Mouse (Mus musculus): ENCODE data around the gene Peli3. TPM values are rescaled to one million over a fixed set of nuclear protein-coding genes. Genes with fewer than 3 reads are reported as not detected.
A peak's percentile ranks its signal among the peaks of the same experiment; 100 is the strongest.
"Not testable (repeated sequence)": the region's sequence is repeated elsewhere in the genome, so short reads cannot be mapped to it uniquely, and the experiment has no call there.

Peli3 gene
- polyA plus RNA-seq, 1 experiment, result 0.77 TPM

DNA sequence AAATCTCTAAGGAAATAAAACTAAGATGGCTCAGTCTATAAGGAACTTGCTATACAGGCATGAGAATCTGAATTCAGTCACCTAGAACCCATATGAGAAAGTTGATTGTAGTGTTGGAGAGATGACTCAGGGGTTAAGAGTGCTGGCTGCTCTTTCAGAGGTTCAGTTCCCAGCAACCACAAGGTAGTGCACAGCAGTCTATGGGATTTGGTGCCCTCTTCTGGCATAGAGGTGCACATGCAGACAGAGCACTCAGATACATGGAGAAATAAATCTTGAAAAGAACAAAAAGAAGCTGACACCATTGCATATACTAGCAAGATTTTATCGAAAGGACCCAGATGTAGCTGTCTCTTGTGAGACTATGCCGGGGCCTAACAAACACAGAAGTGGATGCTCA lies 25.3 kb upstream of the Peli3 start:
- H3K36me3 ChIP-seq (ENCODE audit: control insufficient read depth, insufficient read depth, low read length), result no peaks in the 10 kb centered on the region; the same call in 1 of the 2 replicates
- H3K27ac ChIP-seq (ENCODE audit: control insufficient read depth, insufficient read depth, low read depth, low read length), result no peak overlapping the region
- no peaks in the 10 kb centered on the region for H3K4me1 ChIP-seq (ENCODE audit: control insufficient read depth, insufficient read depth, low read length)
- H3K27me3 ChIP-seq (ENCODE audit: control insufficient read depth, insufficient read depth, low read length), result no peaks in the 10 kb centered on the region
- TF ChIP-seq CTCF (IDR thresholded peaks at IDR 0.05; ENCODE audit: control insufficient read depth, insufficient read depth, insufficient replicate concordance, low read depth, low read length), result no peak
- no peak for TF ChIP-seq POLR2A (IDR thresholded peaks at IDR 0.05; ENCODE audit: control insufficient read depth, low read depth, low read length)
- no peak overlapping the region for H3K4me3 ChIP-seq (ENCODE audit: control insufficient read depth, low read depth, low read length)

DNA sequence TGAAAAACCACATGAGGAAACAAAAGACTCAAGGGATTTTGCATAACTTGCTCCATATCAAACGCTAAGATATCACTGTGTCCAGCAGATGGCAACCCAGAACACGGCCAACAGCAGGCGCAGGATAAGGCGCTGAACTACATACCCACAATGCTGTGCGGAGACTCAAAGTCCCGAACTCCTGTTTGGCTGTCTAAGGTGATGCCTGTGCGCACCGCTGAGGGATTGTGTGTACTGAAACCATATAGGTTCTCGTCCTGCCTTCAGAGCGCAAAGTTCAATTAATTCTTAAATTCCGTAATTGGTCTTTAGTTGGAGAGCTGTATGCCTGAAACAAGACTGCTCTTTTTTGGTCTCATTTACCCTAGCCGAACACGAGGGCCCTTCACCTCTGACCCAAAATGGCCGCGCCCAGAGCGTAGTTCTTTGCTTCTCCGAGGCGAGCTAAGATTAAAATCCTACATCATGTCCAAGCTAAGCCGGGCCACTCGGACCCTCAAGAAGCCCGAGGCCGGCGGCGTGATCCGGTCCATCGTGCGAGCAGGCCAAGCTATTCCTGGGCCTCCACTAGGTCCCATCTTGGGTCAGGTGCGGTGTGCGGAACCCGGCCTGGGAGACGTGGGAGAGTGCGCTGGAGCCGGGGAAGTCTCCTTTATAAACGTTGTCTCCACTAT lies 19.1 kb upstream of the Peli3 start, which contains the start of gene Mrpl11:
Gene Mrpl11, plus strand, starts transcription at position 220 of the 674 bp plus-strand sequence.
- Histone ChIP-seq H3K4me1 (ENCODE audit: control insufficient read depth, insufficient read depth, low read length) (no peaks in the 10 kb centered on the region), H3K27ac (ENCODE audit: control insufficient read depth, insufficient read depth, low read depth, low read length) (peak within 1 kb of the TSS; percentile 88), H3K4me3 (ENCODE audit: control insufficient read depth, low read depth, low read length) (peak within 1 kb of the TSS; percentile 96), H3K27me3 (ENCODE audit: control insufficient read depth, insufficient read depth, low read length) (no peaks in the 10 kb centered on the region), H3K36me3 (ENCODE audit: control insufficient read depth, insufficient read depth, low read length) (no peaks in the 10 kb centered on the region; the same call in 1 of the 2 replicates)
- peak; percentile 68; the same call in 1 of the 2 replicates for TF ChIP-seq POLR2A (IDR thresholded peaks at IDR 0.05; ENCODE audit: control insufficient read depth, low read depth, low read length)
- TF ChIP-seq CTCF (IDR thresholded peaks at IDR 0.05; ENCODE audit: control insufficient read depth, insufficient read depth, insufficient replicate concordance, low read depth, low read length), result peak; percentile 61; the same call in 1 of the 2 replicates

DNA sequence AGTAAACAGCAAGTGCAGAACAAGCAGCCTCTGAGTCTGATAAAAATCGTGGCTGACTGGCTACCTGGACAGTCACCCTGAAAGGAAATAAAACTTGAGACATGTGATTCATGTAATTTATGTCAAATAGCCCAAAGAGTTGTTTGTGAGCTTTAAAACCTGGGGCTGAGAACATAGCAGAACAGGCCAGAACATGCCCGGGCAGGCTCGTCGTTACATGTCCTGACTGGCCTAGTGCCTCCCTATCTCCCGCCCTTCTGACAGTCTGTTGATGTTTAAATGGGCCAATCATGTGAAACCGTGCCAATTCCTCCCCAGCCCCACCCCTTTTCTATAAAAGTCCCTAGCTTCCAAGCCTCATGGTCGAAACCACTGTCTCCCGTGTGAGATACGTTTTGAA lies 5.7 kb upstream of the Peli3 start:
- H3K27ac ChIP-seq (ENCODE audit: control insufficient read depth, insufficient read depth, low read depth, low read length); H3K4me1 ChIP-seq (ENCODE audit: control insufficient read depth, insufficient read depth, low read length); H3K27me3 ChIP-seq (ENCODE audit: control insufficient read depth, insufficient read depth, low read length); H3K4me3 ChIP-seq (ENCODE audit: control insufficient read depth, low read depth, low read length); H3K36me3 ChIP-seq (ENCODE audit: control insufficient read depth, insufficient read depth, low read length): not testable (repeated sequence)

DNA sequence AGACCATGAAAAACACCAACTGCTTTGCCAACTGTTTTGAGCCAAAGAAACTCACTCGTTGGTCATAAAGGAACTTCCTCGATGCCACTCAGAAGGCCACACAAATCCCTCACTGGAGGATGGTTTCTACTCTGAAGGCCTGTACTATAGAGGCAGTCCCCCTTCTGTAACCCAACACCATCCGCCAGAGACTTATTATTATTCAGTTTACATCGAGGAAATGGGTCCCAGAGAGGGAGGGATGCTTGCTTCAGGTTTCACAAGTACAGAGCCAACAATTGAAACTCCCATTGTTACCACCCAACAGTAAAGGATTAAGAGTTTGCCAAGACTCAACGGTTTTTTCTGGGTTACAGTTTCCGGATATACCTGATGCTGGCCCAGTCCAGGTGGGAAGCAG lies 2.6 kb upstream of the Peli3 start:
- H3K27ac ChIP-seq (ENCODE audit: control insufficient read depth, insufficient read depth, low read depth, low read length), result no peak overlapping the region
- TF ChIP-seq POLR2A (IDR thresholded peaks at IDR 0.05; ENCODE audit: control insufficient read depth, low read depth, low read length) (no peak), CTCF (IDR thresholded peaks at IDR 0.05; ENCODE audit: control insufficient read depth, insufficient read depth, insufficient replicate concordance, low read depth, low read length) (no peak)
- H3K4me3 ChIP-seq (ENCODE audit: control insufficient read depth, low read depth, low read length), result no peak overlapping the region
- H3K4me1 ChIP-seq (ENCODE audit: control insufficient read depth, insufficient read depth, low read length), result peaks cover 3% of the 10 kb centered on the region
- no peaks in the 10 kb centered on the region for H3K36me3 ChIP-seq (ENCODE audit: control insufficient read depth, insufficient read depth, low read length)
- no peaks in the 10 kb centered on the region for H3K27me3 ChIP-seq (ENCODE audit: control insufficient read depth, insufficient read depth, low read length)

DNA sequence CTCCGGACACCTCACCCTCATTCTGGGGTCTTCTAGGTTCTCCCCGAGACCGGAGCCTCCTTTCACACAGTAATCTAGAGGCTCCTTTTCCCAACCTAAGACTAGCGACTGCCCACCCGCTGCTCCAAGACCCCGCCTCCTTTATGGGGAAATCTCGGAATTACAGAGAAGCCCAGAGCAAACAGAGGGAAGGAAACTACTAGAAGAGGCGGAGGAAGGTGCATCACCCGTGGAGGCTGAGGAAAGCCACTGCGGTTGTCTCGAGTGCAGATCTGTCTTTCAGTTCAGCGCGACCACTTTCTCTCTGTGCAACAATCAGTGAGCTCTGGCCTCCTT lies 294 bp upstream of the Peli3 start:
- peak overlapping the region; percentile 43 for H3K4me3 ChIP-seq (ENCODE audit: control insufficient read depth, low read depth, low read length)
- TF ChIP-seq POLR2A (IDR thresholded peaks at IDR 0.05; ENCODE audit: control insufficient read depth, low read depth, low read length) (no peak), CTCF (IDR thresholded peaks at IDR 0.05; ENCODE audit: control insufficient read depth, insufficient read depth, insufficient replicate concordance, low read depth, low read length) (no peak)
- H3K27ac ChIP-seq (ENCODE audit: control insufficient read depth, insufficient read depth, low read depth, low read length), result no peak overlapping the region
- H3K27me3 ChIP-seq (ENCODE audit: control insufficient read depth, insufficient read depth, low read length), result no peaks in the 10 kb centered on the region
- H3K4me1 ChIP-seq (ENCODE audit: control insufficient read depth, insufficient read depth, low read length), result peaks cover 3% of the 10 kb centered on the region
- no peaks in the 10 kb centered on the region for H3K36me3 ChIP-seq (ENCODE audit: control insufficient read depth, insufficient read depth, low read length)

DNA sequence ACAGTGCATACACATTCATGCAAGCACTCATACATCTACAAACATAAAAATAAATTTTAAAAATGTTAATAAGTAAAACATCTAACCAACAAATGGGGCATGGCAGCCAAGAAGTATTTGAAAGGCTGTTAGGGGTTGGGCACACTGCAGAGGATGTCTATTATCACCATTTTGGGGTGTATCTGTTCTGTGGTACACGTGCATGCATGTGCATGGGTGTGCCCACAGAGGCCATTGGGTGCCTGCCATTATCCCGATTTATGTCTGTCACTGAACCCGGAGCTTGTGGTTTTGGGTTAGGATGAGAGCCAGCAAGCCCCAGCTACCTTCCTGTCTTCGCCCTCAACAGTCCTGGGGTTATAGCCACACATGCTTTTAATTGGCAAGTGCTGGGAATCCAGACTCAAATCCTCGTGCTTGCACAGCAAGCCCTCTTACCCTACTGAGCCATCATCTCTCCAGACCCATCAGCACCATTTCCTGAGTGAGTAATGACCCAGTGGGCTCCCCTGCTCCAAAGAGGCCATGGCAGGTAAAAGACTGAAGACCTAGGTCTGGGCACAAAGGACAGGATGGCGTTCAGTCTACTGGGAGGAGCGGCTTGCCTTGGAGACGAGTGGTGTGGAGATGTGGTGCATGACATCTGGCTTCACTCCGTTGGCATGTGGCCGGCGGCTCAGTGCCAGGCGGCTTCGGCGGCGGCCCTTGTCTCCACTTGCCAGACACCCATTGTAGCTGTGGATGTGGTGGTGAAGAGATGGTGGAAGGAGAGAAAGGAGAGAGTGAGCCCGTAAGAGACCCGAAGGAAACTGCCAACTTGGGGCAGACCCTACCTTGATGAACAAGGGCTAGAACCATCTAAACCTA lies 5.2 kb downstream of the Peli3 start:
- H3K4me3 ChIP-seq (ENCODE audit: control insufficient read depth, low read depth, low read length), result no peak overlapping the region
- no peak overlapping the region for H3K27ac ChIP-seq (ENCODE audit: control insufficient read depth, insufficient read depth, low read depth, low read length)
- TF ChIP-seq CTCF (IDR thresholded peaks at IDR 0.05; ENCODE audit: control insufficient read depth, insufficient read depth, insufficient replicate concordance, low read depth, low read length) (no peak), POLR2A (IDR thresholded peaks at IDR 0.05; ENCODE audit: control insufficient read depth, low read depth, low read length) (no peak)

DNA sequence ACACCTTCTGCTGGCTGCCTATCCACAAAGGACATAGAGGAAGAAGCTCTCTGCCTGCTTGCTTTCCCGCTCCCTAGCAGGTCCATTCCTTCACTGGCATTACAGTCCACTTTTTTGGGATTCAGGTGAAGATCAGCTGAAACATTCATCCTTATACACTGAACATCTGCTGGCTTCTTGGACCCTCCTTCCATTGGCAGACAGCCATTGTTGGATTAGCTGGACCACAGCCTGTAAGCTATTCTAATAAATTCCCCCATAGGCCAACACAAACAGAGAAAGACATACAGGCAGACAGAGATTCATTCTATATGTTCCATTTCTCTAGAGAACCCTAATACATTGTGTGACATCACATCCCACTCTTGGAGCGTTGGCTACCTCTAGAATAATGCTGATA lies 6.0 kb downstream of the Peli3 start:
- H3K27me3 ChIP-seq (ENCODE audit: control insufficient read depth, insufficient read depth, low read length), result no peaks in the 10 kb centered on the region
- no peaks in the 10 kb centered on the region; the same call in 1 of the 2 replicates for H3K4me1 ChIP-seq (ENCODE audit: control insufficient read depth, insufficient read depth, low read length)
- H3K4me3 ChIP-seq (ENCODE audit: control insufficient read depth, low read depth, low read length), result no peak overlapping the region
- TF ChIP-seq CTCF (IDR thresholded peaks at IDR 0.05; ENCODE audit: control insufficient read depth, insufficient read depth, insufficient replicate concordance, low read depth, low read length) (no peak), POLR2A (IDR thresholded peaks at IDR 0.05; ENCODE audit: control insufficient read depth, low read depth, low read length) (no peak)
- no peaks in the 10 kb centered on the region for H3K36me3 ChIP-seq (ENCODE audit: control insufficient read depth, insufficient read depth, low read length)
- H3K27ac ChIP-seq (ENCODE audit: control insufficient read depth, insufficient read depth, low read depth, low read length), result no peak overlapping the region

More for the DNA sequence above, 5.2 kb downstream of the Peli3 start:
- Histone ChIP-seq H3K27me3 (ENCODE audit: control insufficient read depth, insufficient read depth, low read length) (no peaks in the 10 kb centered on the region), H3K4me1 (ENCODE audit: control insufficient read depth, insufficient read depth, low read length) (peaks cover 3% of the 10 kb centered on the region), H3K36me3 (ENCODE audit: control insufficient read depth, insufficient read depth, low read length) (no peaks in the 10 kb centered on the region)

Measured in testis, adult 2 months (tissue).